Mouse (Mus musculus) midbrain, embryonic 12.5 days (tissue): ENCODE measurements around the gene Zbtb32. TPM values are rescaled to one million over a fixed set of nuclear protein-coding genes. Genes with fewer than 3 reads are reported as not detected.
A peak's percentile ranks its signal among the peaks of the same experiment; 100 is the strongest.

Experiments used
- ATAC-seq: fragments of 200-750 bp; cut with Nextera tagmentation; 2 replicates; pipeline ENCODE4 v1.8.0; 2017; ENCODE audit warnings: low read depth, moderate TSS enrichment, moderate library complexity; ENCODE audit not compliant: low FRiP score
- H3K27ac ChIP-seq: fragments of 300-500 bp; sonication (generic); replicated peaks from 2 replicates; pipeline ENCODE4 v1.5.1; 2016; ENCODE audit warnings: mild to moderate bottlenecking
- H3K27me3 ChIP-seq: fragments of 300-500 bp; sonication (generic); 2 replicates; pipeline ENCODE4 v1.6.1; 2016; ENCODE audit warnings: mild to moderate bottlenecking
- H3K36me3 ChIP-seq: fragments of 300-500 bp; sonication (generic); 2 replicates; pipeline ENCODE4 v1.6.1; 2016
- H3K4me1 ChIP-seq: fragments of 300-500 bp; sonication (generic); 2 replicates; pipeline ENCODE4 v1.6.1; 2016
- H3K4me2 ChIP-seq: fragments of 300-500 bp; sonication (generic); replicated peaks from 2 replicates; pipeline ENCODE4 v1.6.1; 2016; ENCODE audit warnings: mild to moderate bottlenecking, moderate library complexity
- H3K4me3 ChIP-seq: fragments of 300-500 bp; sonication (generic); 2 replicates; pipeline ENCODE4 v1.5.1; 2016; ENCODE audit warnings: mild to moderate bottlenecking
- H3K9ac ChIP-seq: fragments of 300-500 bp; sonication (generic); replicated peaks from 2 replicates; pipeline ENCODE4 v1.6.1; 2016; ENCODE audit warnings: mild to moderate bottlenecking, moderate library complexity
- H3K9me3 ChIP-seq: fragments of 300-500 bp; sonication (generic); 2 replicates; pipeline ENCODE4 v1.6.1; 2016; ENCODE audit warnings: mild to moderate bottlenecking
- WGBS: fragments of 180-500 bp; shearing (Covaris S2); methylation state at CpG from one replicate; pipeline ENCODE4 v1.1.7; 2016; 5-methylcytosine and 5-hydroxymethylcytosine counted together
- polyA plus RNA-seq: library from polyadenylated mRNA; unstranded; fragments of >200 nt; fragmentation: Nextera tagmentation; extraction: Ambion mirVana; gene quantifications from 2 replicates; pipeline ENCODE4 v1.2.1, GENCODE M21; 2016

Zbtb32 gene
- polyA plus RNA-seq, 1 experiment from 2014 or later: 0.47 TPM

GRCm38 (mm10) chr7:30615049-30615760, 16.5 kb upstream of the Zbtb32 start:
- no peak overlapping the region for H3K27ac ChIP-seq
- H3K4me3 ChIP-seq: no peak overlapping the region
- no peaks in the 10 kb centered on the region for H3K4me1 ChIP-seq
- peaks cover 45% of the 10 kb centered on the region for H3K36me3 ChIP-seq
- H3K9ac ChIP-seq: no peak overlapping the region
- no peaks in the 10 kb centered on the region for H3K9me3 ChIP-seq
- no peak for ATAC-seq
- no peaks in the 10 kb centered on the region; the same call in 1 of the 2 replicates for H3K27me3 ChIP-seq
- 70% methylated on average over 5 of the region's 5 CpGs for WGBS
- no peak overlapping the region for H3K4me2 ChIP-seq

DNA sequence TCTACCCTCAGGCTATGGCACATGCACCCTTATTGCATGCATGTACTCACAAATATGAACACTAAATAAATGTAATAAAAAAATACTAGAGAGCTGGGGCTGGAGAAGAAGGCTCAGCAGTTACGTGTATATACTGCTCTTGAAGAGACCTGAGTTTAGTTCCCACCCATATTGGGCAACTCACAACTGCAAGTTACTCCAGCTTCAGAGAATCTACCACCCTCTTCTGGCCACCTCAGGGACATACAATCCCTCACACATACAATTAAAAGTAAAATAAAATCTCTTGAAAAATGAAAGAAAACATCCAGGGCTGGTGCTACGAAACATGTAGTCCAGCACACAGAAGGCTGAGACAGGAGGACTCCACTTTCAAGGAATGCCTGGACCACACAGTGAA, 15.7 kb upstream of the Zbtb32 start:
- 85% methylated on average over 2 of the region's 2 CpGs for WGBS
- Histone ChIP-seq H3K4me1 (no peaks in the 10 kb centered on the region), H3K9ac (no peak overlapping the region), H3K27ac (no peak overlapping the region), H3K4me2 (no peak overlapping the region), H3K27me3 (no peaks in the 10 kb centered on the region; the same call in 1 of the 2 replicates), H3K36me3 (peaks cover 42% of the 10 kb centered on the region), H3K9me3 (no peaks in the 10 kb centered on the region), H3K4me3 (no peak overlapping the region)
- ATAC-seq: no peak

DNA sequence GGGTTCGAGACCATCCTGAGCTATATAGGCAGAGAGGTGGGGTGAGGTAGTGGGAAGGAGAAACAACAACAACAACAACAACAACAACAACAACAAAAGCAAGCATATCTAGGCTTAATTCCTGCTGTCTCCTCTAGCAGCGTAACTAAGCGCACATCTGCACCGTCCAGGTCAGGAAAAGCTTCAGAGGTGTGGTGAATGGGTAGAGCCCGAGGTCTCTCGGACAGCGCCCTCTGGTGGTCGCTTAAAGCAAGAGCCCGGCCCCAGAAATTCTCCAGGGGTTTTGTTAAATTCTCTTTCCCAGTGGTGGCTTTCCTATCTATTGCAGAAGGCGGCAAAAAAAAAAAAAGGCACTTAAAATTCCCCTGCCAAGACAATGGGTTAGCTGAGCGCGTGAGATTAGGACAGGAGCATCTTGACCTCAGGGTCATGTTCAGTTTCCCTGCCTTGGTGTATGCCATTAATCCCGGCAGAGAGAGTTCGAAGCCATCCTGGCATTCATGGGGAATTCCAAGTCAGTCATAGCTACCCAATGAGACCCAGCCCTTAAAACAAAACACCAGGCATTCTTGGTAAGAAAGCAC, 14.9 kb upstream of the Zbtb32 start:
- Histone ChIP-seq H3K9ac (no peak overlapping the region), H3K27ac (no peak overlapping the region), H3K4me2 (no peak overlapping the region), H3K9me3 (no peaks in the 10 kb centered on the region), H3K27me3 (no peaks in the 10 kb centered on the region; the same call in 1 of the 2 replicates), H3K4me3 (no peak overlapping the region), H3K36me3 (peaks cover 34% of the 10 kb centered on the region), H3K4me1 (no peaks in the 10 kb centered on the region)
- 20% methylated on average over 14 of the region's 14 CpGs for WGBS
- no peak for ATAC-seq

DNA sequence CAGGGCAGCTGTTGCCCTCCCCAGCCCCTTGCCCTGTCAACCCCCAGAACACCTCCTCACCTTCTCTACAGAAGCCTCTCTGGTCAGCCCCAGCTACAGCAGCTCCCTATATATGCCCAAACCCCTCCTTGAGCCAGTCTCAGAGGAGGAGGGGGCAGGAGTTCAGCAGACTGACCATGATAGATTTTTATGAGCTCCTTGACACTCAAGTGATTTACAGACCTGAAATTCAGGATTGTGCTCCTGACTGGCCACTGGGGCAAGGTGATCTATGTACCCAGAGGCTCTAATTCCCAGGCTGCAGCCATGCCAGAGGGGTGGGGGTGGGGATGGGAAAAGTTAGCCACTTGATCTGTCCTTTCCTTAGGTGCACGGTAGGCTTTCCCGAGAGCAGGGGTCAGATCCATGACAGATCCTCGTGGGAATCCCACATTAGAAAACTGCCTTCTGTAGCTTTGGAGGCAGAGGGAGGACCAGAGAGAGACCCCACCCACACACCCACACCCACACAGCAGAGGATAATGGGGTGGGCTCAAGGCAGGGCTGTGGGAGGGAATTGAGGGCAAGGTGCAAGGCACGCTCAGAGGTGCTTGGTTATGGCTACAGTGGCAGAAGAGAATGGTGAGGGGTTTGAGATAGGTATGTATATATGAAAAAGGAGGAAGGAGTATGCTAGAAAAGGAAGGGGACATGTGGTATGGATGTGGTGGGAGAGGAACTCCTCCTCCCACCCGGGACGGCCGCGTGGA, 14.1 kb upstream of the Zbtb32 start, which contains the start of gene Upk1a:
Upk1a (minus strand) TSS at position 194 of the 749 bp plus-strand sequence.
- peaks cover 26% of the 10 kb centered on the region for H3K36me3 ChIP-seq

DNA sequence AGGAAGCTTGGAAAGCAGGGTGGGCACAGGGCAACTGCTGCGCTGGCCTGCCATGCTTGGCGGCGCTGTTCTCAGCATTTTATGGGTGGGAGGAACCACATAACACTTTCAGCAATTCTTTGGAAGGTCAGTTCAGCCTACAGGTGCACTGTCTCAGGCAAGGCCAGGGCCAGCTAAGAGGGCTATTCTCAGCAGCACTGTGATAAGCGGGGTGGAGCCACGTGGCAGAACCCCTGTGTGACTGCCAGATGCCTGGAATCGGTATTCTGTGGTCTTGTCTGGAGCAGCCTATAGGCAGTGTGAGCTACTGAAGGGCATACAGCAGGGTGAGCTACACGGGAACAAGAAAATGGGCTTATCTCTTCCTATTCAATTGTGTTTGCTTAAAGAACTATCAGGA, 11.3 kb upstream of the Zbtb32 start:
- H3K27ac ChIP-seq: no peak overlapping the region
- 62% methylated on average over 7 of the region's 7 CpGs for WGBS

More for the DNA sequence above, 14.1 kb upstream of the Zbtb32 start, which contains the start of gene Upk1a:
- Histone ChIP-seq H3K4me1 (no peaks in the 10 kb centered on the region), H3K4me3 (no peak within 1 kb of the TSS), H3K4me2 (no peak within 1 kb of the TSS), H3K9ac (no peak within 1 kb of the TSS), H3K27ac (no peak within 1 kb of the TSS), H3K27me3 (no peaks in the 10 kb centered on the region; the same call in 1 of the 2 replicates), H3K9me3 (no peaks in the 10 kb centered on the region)
- ATAC-seq: no peak
- 78% methylated on average over 8 of the region's 8 CpGs for WGBS

DNA sequence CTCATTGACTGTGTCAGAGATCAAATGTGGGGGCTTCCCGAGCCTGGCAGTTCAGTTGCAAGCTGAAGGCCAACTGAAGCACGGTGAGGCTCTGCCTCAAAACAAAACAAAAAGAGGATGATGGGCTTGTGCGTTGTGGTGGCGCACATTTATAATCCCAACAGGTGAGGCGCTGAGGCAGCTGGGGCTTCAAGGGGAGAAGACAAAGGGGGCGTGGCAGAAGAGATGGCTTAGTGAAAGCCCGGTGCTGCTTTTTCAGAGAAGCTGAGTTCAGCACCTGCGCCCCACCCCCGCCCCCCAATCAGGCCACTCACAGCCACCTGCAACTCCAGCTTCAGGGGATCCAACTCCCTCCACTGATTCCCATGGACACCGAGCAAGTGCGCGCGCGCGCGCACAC, 9.8 kb upstream of the Zbtb32 start:
- no peak overlapping the region for H3K27ac ChIP-seq
- H3K9me3 ChIP-seq: no peaks in the 10 kb centered on the region
- no peaks in the 10 kb centered on the region; the same call in 1 of the 2 replicates for H3K27me3 ChIP-seq
- H3K36me3 ChIP-seq: no peaks in the 10 kb centered on the region
- no peak for ATAC-seq
- no peaks in the 10 kb centered on the region for H3K4me1 ChIP-seq
- H3K4me3 ChIP-seq: no peak overlapping the region
- WGBS: 54% methylated on average over 16 of the region's 16 CpGs
- no peak overlapping the region for H3K4me2 ChIP-seq
- no peak overlapping the region for H3K9ac ChIP-seq

More for the DNA sequence above, 11.3 kb upstream of the Zbtb32 start:
- Histone ChIP-seq H3K27me3 (no peaks in the 10 kb centered on the region; the same call in 1 of the 2 replicates), H3K4me3 (no peak overlapping the region), H3K36me3 (no peaks in the 10 kb centered on the region), H3K4me1 (no peaks in the 10 kb centered on the region), H3K9ac (no peak overlapping the region), H3K9me3 (no peaks in the 10 kb centered on the region), H3K4me2 (no peak overlapping the region)
- no peak for ATAC-seq

GRCm38 (mm10) chr7:30607706-30608309, 9.1 kb upstream of the Zbtb32 start:
- Histone ChIP-seq H3K27me3 (no peaks in the 10 kb centered on the region), H3K36me3 (no peaks in the 10 kb centered on the region), H3K4me3 (no peak overlapping the region), H3K9me3 (no peaks in the 10 kb centered on the region), H3K4me2 (no peak overlapping the region), H3K4me1 (no peaks in the 10 kb centered on the region), H3K9ac (no peak overlapping the region), H3K27ac (no peak overlapping the region)
- ATAC-seq: no peak
- WGBS: 38% methylated on average over 8 of the region's 8 CpGs

DNA sequence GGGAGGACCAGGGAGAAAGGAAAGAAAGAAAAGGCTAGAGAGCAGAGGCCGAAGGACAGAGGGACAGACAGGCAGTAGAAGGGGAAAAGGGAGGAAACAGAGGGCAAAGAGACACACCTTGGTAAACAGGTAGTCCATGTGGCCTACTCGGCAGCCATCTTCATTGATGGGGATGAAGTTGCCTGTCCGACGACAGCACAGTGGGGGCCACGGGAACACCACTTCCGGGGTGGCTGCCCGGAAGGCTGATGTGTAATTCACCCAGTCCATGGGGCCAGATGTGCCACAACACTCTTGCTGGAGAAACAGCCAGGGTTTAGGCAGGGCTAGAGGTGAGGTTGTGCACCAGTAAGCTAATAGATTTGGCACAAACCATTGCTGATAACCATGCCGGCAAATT, 6.2 kb upstream of the Zbtb32 start:
- H3K9me3 ChIP-seq: no peaks in the 10 kb centered on the region
- no peaks in the 10 kb centered on the region for H3K36me3 ChIP-seq
- H3K4me1 ChIP-seq: peaks cover 6% of the 10 kb centered on the region; the same call in 1 of the 2 replicates
- H3K4me2 ChIP-seq: no peak overlapping the region
- no peak overlapping the region for H3K27ac ChIP-seq
- WGBS: 88% methylated on average over 8 of the region's 8 CpGs
- no peaks in the 10 kb centered on the region for H3K27me3 ChIP-seq
- ATAC-seq: no peak
- no peak overlapping the region for H3K9ac ChIP-seq
- no peak overlapping the region for H3K4me3 ChIP-seq

GRCm38 (mm10) chr7:30604424-30604823, 5.7 kb upstream of the Zbtb32 start:
- H3K27me3 ChIP-seq: no peaks in the 10 kb centered on the region
- H3K4me2 ChIP-seq: no peak overlapping the region
- no peak for ATAC-seq
- H3K27ac ChIP-seq: no peak overlapping the region
- H3K4me1 ChIP-seq: peaks cover 10% of the 10 kb centered on the region
- H3K36me3 ChIP-seq: no peaks in the 10 kb centered on the region
- H3K9me3 ChIP-seq: no peaks in the 10 kb centered on the region
- H3K9ac ChIP-seq: no peak overlapping the region
- H3K4me3 ChIP-seq: no peak overlapping the region
- WGBS: 69% methylated on average over 8 of the region's 8 CpGs

- H3K4me2 ChIP-seq: no peak overlapping the region
Observed at GRCm38 (mm10) chr7:30602583-30602982, 3.9 kb upstream of the Zbtb32 start.

DNA sequence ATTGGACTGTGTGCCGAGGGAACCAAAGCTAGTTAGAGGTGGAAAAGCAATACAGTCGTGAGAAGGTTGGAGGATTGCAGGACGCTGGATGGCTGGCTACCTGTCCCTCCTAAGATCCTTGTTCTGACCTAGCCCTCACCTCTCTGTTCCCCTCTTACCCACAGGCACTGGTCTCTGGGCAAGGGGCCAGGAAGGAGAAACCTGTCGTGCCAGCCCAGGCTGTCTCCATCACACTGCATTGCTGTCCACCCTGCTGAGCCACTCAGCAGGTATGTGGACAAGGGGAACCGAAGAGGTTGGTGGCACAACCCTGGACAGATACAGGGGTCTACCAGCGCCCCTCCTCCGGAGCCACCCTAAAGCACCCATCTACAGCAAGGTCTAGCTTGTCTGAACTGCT, 1.9 kb upstream of the Zbtb32 start:
- H3K4me2 ChIP-seq: peak overlapping the region; percentile 38; the same call in 1 of the 2 replicates
- no peaks in the 10 kb centered on the region for H3K9me3 ChIP-seq
- H3K36me3 ChIP-seq: no peaks in the 10 kb centered on the region
- H3K4me1 ChIP-seq: peaks cover 10% of the 10 kb centered on the region
- no peak for ATAC-seq
- no peaks in the 10 kb centered on the region for H3K27me3 ChIP-seq
- H3K4me3 ChIP-seq: no peak overlapping the region
- peak overlapping the region; percentile 31; the same call in 1 of the 2 replicates for H3K9ac ChIP-seq
- WGBS: 77% methylated on average over 7 of the region's 7 CpGs
- H3K27ac ChIP-seq: no peak overlapping the region

More at GRCm38 (mm10) chr7:30602583-30602982, 3.9 kb upstream of the Zbtb32 start:
- Histone ChIP-seq H3K9ac (no peak overlapping the region), H3K27ac (no peak overlapping the region), H3K27me3 (no peaks in the 10 kb centered on the region), H3K4me1 (peaks cover 10% of the 10 kb centered on the region), H3K36me3 (no peaks in the 10 kb centered on the region), H3K9me3 (no peaks in the 10 kb centered on the region), H3K4me3 (no peak overlapping the region)
- 65% methylated on average over 3 of the region's 3 CpGs for WGBS
- no peak for ATAC-seq
